Mouse (Mus musculus) kidney, embryonic 14.5 days (tissue): ENCODE results near the gene Nebl. TPM values are rescaled to one million over a fixed set of nuclear protein-coding genes. Genes with fewer than 3 reads are reported as not detected.
A peak's percentile ranks its signal among the peaks of the same experiment; 100 is the strongest.

Experiments
- ATAC-seq: fragments of 200-750 bp; cut with Nextera tagmentation; 2 replicates; pipeline ENCODE4 v1.8.0; 2017; ENCODE audit warnings: moderate number of reproducible peaks, mild to moderate bottlenecking, moderate TSS enrichment, moderate library complexity; ENCODE audit not compliant: low FRiP score, low TSS enrichment
- H3K27ac ChIP-seq: fragments of 300-500 bp; sonication (generic); 2 replicates; pipeline ENCODE4 v1.5.1; 2014; ENCODE audit warnings: low read depth, mild to moderate bottlenecking, low read length, moderate library complexity, mixed read lengths
- H3K27me3 ChIP-seq: fragments of 300-500 bp; sonication (generic); 2 replicates; pipeline ENCODE4 v1.6.1; 2014; ENCODE audit warnings: mild to moderate bottlenecking, low read length; ENCODE audit not compliant: control insufficient read depth, insufficient read depth
- H3K36me3 ChIP-seq: fragments of 300-500 bp; sonication (generic); 2 replicates; pipeline ENCODE4 v1.6.1; 2014; ENCODE audit warnings: low read length, mixed read lengths; ENCODE audit not compliant: control insufficient read depth, insufficient read depth
- H3K4me1 ChIP-seq: fragments of 300-500 bp; sonication (generic); 2 replicates; pipeline ENCODE4 v1.6.1; 2014; ENCODE audit warnings: low read length, mixed read lengths; ENCODE audit not compliant: control insufficient read depth, insufficient read depth
- H3K4me2 ChIP-seq: fragments of 300-500 bp; sonication (generic); replicated peaks from 2 replicates; pipeline ENCODE4 v1.6.1; 2014; ENCODE audit warnings: low read depth, mild to moderate bottlenecking, low read length
- H3K4me3 ChIP-seq: fragments of 300-500 bp; sonication (generic); 2 replicates; pipeline ENCODE4 v1.5.1; 2014; ENCODE audit warnings: mild to moderate bottlenecking, low read length
- H3K9ac ChIP-seq: fragments of 300-500 bp; sonication (generic); 2 replicates; pipeline ENCODE4 v1.6.1; 2014; ENCODE audit warnings: low read depth, mild to moderate bottlenecking, low read length, moderate library complexity
- H3K9me3 ChIP-seq: fragments of 300-500 bp; sonication (generic); 2 replicates; pipeline ENCODE4 v1.6.1; 2016; ENCODE audit warnings: low read length; ENCODE audit not compliant: control insufficient read depth
- WGBS: fragments of 180-500 bp; shearing (Covaris S2); extraction: QIAGEN DNeasy Blood & Tissue Kit; methylation state at CpG from one replicate; pipeline ENCODE4 v1.1.7; 2014; 5-methylcytosine and 5-hydroxymethylcytosine counted together
- polyA plus RNA-seq: library from polyadenylated mRNA; unstranded; fragments of >200 nt; fragmentation: Nextera tagmentation; extraction: Ambion mirVana; gene quantifications from 2 replicates; pipeline ENCODE4 v1.2.1, GENCODE M21; 2014

Nebl gene
- polyA plus RNA-seq, 1 experiment from 2014 or later = 6.4 TPM

DNA sequence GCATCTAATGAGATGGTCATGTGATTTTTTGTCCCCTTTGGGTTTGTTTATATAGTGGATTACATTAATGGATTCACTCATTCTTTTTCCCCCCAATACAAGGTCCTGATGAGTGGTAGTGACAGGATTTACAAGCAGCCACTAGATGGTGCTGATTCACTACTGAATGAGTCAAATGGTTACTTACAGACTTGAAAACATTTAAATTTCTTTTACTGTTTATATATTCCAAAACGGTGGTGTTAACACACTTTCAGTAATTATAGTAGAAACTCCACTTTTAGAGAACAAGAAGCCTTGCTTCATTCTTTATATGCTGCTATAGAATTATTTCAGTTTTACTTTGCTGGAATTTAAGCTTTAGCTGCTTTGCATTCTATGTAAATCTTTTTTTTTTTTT is 308.3 kb downstream of the Nebl start:
- Histone ChIP-seq H3K4me3 (no peak overlapping the region), H3K4me1 (no peaks in the 10 kb centered on the region), H3K36me3 (no peaks in the 10 kb centered on the region), H3K27me3 (no peaks in the 10 kb centered on the region), H3K27ac (no peak overlapping the region), H3K9me3 (no peaks in the 10 kb centered on the region), H3K9ac (no peak overlapping the region), H3K4me2 (no peak overlapping the region)
- ATAC-seq = no peak
- WGBS = 6% methylated on average over 1 of the region's 1 CpGs

DNA sequence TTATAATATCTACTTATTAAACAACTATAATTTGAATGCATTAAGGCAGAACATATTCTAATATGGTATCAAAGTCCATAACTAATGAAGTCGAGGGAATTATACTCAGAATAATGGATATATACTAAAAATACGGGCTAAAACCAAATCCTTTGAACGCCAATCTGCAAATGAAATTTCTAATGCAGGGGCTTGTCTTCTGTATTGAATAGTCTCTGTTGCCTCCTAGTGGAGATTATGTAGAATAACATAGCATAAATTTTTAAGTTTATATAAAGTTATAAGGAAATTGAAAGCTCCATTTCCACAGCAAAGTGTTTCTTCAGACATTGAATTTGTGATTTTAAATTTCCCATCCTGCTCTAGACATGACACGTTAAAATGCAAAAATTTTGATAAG is 315.9 kb downstream of the Nebl start:
- H3K9me3 ChIP-seq = no peaks in the 10 kb centered on the region
- no peaks in the 10 kb centered on the region for H3K4me1 ChIP-seq
- no peak overlapping the region for H3K4me2 ChIP-seq
- ATAC-seq = no peak
- no peaks in the 10 kb centered on the region for H3K36me3 ChIP-seq
- H3K9ac ChIP-seq = no peak overlapping the region
- 17% methylated on average over 4 of the region's 4 CpGs for WGBS
- H3K4me3 ChIP-seq = no peak overlapping the region
- no peaks in the 10 kb centered on the region for H3K27me3 ChIP-seq
- H3K27ac ChIP-seq = no peak overlapping the region

DNA sequence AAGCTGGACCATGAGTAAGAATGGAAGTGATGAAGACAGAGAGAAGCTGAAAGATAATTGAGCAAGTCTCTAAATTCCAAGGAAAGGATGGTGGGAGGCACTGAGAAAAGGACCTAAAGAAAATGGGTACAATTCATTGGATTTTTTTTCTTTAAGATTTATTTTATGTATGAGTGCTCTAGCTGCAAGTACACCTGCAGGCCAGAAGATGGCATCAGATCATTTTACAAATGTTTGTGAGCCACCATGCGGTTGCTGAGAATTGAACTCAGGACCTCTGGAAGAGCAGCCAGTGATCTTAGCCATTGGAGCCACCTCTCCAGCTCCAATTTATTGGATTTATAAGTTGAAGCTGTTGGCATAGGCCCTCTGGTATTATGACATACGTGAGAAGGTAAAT is 316.9 kb downstream of the Nebl start:
- ATAC-seq = no peak
- H3K4me2 ChIP-seq = no peak overlapping the region
- H3K9me3 ChIP-seq = no peaks in the 10 kb centered on the region
- H3K4me3 ChIP-seq = no peak overlapping the region
- H3K27me3 ChIP-seq = no peaks in the 10 kb centered on the region
- H3K4me1 ChIP-seq = no peaks in the 10 kb centered on the region
- no peaks in the 10 kb centered on the region for H3K36me3 ChIP-seq
- 89% methylated on average over 2 of the region's 2 CpGs for WGBS
- no peak overlapping the region for H3K9ac ChIP-seq
- no peak overlapping the region for H3K27ac ChIP-seq

DNA sequence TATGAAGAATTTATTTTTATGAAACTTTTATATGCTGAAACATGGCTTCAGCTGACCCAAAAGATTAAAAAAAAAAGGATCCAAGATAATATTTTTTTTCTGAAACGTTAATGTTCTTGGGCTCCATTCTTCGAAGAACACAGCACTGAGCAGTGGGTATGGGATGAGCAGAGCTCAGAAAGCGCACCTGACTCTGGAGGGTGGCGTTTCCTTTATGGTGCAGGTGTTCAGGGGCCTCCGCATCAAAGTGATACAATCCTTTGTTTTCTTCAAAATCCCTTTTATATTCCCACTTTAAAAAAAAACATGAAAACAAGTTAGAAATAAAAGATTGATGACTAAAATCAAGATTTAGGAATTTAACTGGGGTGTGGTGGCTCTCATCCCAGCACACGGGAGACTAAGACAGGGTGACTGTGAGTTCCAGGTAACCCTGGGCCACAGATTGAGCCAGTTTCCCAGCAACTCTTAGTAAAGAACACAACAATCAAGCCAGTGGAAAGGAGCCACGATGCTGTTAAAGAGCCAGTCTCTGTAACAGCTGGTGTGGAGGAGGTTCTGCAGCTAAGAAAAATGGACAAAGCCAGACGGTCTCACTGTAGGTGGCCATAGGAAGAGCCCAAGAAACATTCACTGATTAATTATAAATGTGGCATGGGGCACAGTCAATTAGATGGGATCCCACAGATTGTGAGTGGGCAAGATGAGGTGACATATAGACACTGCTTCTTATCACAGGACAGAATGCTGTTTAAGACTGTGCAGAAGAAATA is 317.6 kb downstream of the Nebl start:
- Histone ChIP-seq H3K4me3 (no peak overlapping the region), H3K4me1 (no peaks in the 10 kb centered on the region), H3K36me3 (no peaks in the 10 kb centered on the region), H3K27me3 (no peaks in the 10 kb centered on the region), H3K9ac (no peak overlapping the region), H3K9me3 (no peaks in the 10 kb centered on the region), H3K27ac (no peak overlapping the region), H3K4me2 (no peak overlapping the region)
- 62% methylated on average over 8 of the region's 8 CpGs for WGBS
- ATAC-seq = 0 out of 2 replicates have a peak, but pooled peaks have one; percentile 46

DNA sequence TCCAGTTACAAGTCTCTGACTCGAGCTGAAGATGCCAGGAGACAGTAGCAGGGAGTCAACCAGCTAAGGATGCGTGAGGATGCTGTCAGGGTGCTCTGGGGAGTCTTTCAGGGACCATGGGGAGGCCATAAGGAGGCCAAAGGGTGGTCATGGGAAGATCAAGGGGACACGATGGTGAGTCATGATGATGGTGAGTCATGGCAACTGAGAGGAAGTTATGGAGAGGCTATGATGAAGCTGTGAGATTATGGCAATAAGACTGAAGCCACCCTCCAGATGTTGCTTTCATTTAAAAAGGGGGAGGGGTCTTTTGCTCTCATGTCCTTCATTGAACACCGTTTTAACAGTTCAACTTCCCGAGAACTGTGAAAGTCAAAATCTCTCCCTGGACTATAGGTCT is 322.0 kb downstream of the Nebl start:
- no peak overlapping the region for H3K27ac ChIP-seq
- H3K4me1 ChIP-seq = no peaks in the 10 kb centered on the region
- H3K4me3 ChIP-seq = no peak overlapping the region
- H3K36me3 ChIP-seq = no peaks in the 10 kb centered on the region
- no peaks in the 10 kb centered on the region for H3K9me3 ChIP-seq
- H3K4me2 ChIP-seq = no peak overlapping the region
- ATAC-seq = no peak
- no peak overlapping the region for H3K9ac ChIP-seq
- WGBS = 81% methylated on average over 5 of the region's 5 CpGs
- H3K27me3 ChIP-seq = no peaks in the 10 kb centered on the region

DNA sequence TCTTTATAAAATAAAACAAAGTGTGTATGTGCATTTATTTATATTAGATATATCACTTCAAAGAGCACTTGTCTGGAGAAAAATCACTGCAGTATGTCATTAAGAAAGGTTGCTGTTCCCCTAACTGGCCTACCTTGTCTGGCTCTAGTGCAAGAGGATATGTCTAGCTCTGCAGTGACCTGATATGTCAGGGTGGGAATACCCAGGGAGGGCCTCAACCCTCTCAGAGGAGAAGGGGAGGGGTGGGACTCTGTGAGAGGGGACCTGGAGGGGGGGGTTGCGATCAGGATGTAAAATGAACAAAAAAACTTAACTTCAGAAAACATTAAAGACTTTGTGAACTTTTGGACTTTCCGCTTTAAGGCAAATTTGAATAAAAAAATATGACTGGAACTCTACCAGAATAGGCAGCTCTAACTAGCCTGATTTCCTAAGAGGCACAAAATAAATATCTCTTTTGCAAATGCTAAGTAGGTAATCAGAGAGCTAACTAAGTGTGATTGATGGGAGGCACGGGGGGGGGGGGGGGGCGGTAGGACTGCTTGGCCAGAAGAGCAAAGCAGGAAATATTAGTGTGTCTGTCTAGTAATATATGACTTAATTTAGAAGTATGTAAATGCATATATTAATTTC is 325.2 kb downstream of the Nebl start:
- no peak overlapping the region for H3K27ac ChIP-seq
- H3K9me3 ChIP-seq = no peaks in the 10 kb centered on the region
- no peak overlapping the region for H3K4me2 ChIP-seq
- 59% methylated on average over 3 of the region's 4 CpGs for WGBS
- peak; percentile 69; the same call in 1 of the 2 replicates for ATAC-seq
- no peak overlapping the region for H3K4me3 ChIP-seq
- H3K27me3 ChIP-seq = no peaks in the 10 kb centered on the region
- no peak overlapping the region for H3K9ac ChIP-seq
- no peaks in the 10 kb centered on the region for H3K36me3 ChIP-seq
- no peaks in the 10 kb centered on the region for H3K4me1 ChIP-seq

DNA sequence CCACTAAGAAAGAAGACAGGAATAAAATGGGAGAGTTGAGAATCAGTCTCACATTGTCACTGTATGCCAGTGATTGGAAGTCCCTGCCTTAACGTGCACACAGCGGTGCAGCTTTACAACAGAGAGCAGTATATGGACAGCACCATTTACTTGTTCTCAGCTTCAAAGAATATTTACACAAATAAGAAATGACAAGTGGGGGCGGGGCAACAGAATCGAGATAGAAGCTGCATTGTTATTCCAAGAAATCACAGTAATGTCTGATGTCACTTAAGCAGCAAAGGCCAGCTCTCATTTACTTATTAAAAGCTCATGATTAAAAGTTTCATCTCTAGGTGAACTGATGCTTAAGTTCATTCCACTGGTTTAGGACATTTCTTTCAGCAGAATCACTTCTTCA is 328.8 kb downstream of the Nebl start:
- H3K9me3 ChIP-seq = no peaks in the 10 kb centered on the region
- no peak overlapping the region for H3K4me3 ChIP-seq
- no peaks in the 10 kb centered on the region for H3K4me1 ChIP-seq
- 64% methylated on average over 4 of the region's 4 CpGs for WGBS
- H3K27me3 ChIP-seq = no peaks in the 10 kb centered on the region
- H3K36me3 ChIP-seq = no peaks in the 10 kb centered on the region
- no peak overlapping the region for H3K9ac ChIP-seq
- ATAC-seq = no peak
- H3K4me2 ChIP-seq = no peak overlapping the region
- H3K27ac ChIP-seq = no peak overlapping the region

DNA sequence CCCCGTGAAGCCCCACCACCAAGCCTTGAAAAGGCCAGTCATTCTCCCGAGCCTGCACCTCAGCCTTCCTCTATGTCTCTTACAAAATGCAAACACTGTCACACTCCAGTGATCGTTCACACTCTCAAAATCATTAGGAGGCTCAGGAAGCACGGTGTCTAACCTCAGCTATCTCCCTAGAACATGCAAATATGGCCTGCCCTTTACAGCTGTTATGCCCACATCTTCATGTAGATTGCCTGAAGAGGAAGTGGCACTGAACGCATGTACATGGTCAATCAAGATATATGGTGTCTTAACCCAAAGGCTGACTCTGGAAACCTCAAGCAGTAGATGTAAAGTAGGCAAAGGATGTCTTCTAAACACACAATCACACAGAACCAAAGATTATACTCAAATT is 335.0 kb downstream of the Nebl start:
- Histone ChIP-seq H3K4me3 (no peak overlapping the region), H3K27me3 (no peaks in the 10 kb centered on the region), H3K4me2 (no peak overlapping the region), H3K9ac (no peak overlapping the region), H3K9me3 (no peaks in the 10 kb centered on the region), H3K27ac (no peak overlapping the region), H3K4me1 (no peaks in the 10 kb centered on the region), H3K36me3 (no peaks in the 10 kb centered on the region)
- 66% methylated on average over 5 of the region's 5 CpGs for WGBS
- ATAC-seq = no peak

DNA sequence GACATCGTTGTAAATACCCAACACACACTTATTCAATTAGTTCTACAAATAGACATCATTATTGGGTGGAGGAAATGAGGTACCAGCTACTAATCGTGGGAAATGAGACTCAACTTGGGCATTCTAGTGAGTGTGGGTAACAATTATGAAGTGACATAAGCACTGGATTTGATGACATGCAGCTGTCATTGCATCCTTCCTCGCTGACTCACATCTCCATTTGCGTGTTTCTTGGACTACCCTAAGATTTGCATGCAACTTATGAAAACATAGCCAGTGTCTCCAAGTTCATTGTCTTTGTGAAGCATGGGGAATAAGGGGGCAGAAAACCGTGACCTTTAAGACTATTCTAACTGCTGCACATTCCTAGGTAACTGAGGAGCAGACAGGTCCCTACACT is 339.9 kb downstream of the Nebl start:
- Histone ChIP-seq H3K4me1 (no peaks in the 10 kb centered on the region), H3K36me3 (no peaks in the 10 kb centered on the region), H3K9ac (no peak overlapping the region), H3K4me2 (no peak overlapping the region), H3K27ac (no peak overlapping the region), H3K4me3 (no peak overlapping the region), H3K9me3 (no peaks in the 10 kb centered on the region), H3K27me3 (no peaks in the 10 kb centered on the region)
- 82% methylated on average over 5 of the region's 5 CpGs for WGBS
- no peak for ATAC-seq
